In genomic region chr2:44222176-44222753, GRCm38 (mm10) we compare ENCODE assay signal across 12 mouse cellular contexts.
A peak's percentile ranks its signal among the peaks of the same experiment; 100 is the strongest.
DNase-seq lines count a peak whose midpoint lies in the region; TF ChIP-seq lines count a peak whose summit lies in the region.
"Had no signal": no experiment of that assay in that cellular context is flagged by ENCODE, and none has a peak within 500 bp of the region (broad histone marks: within the 10 kb centered on the region; RNA-seq: fewer than 3 reads in every experiment).

No protein-coding gene starts in this region.

- H3K4me3 ChIP-seq in lung, adult 2 months (replicated peaks; ENCODE audit: extremely low read depth, low read depth, low read length), result no peak overlapping the region
- H3K4me3 ChIP-seq: midbrain, embryonic 10.5 days had no signal

- no peaks in the 10 kb centered on the region; the same call in 1 of the 2 replicates for H3K4me1 ChIP-seq in lung, adult 2 months (ENCODE audit: control insufficient read depth, insufficient read depth, low read length)

- intact Hi-C loops in gastrocnemius, postnatal 36 days (cut with DNase I), result no loop called here

- no peak for TF ChIP-seq POLR2A in lung, adult 2 months (IDR thresholded peaks at IDR 0.05; ENCODE audit: borderline replicate concordance, extremely low read depth, low read depth, low read length)

- WGBS in lung, adult 2 months, result 30% methylated on average over 6 of the region's 6 CpGs

- peak; percentile 1 for DNase-seq in gastrocnemius, adult 18-20 months (ENCODE audit: low spot score)
- no peak for DNase-seq in gastrocnemius, postnatal 10 days
- DNase-seq in lung, postnatal 25 days (ENCODE audit: low spot score), result peak; percentile 9
- no peak for DNase-seq in lung, adult 2 months
- peak; percentile 17 for DNase-seq in embryo, embryonic 9.5 days (ENCODE audit: extremely low spot score)
- peak; percentile 73 for DNase-seq in mesoderm, embryonic 11.5 days (ENCODE audit: low read depth, low spot score)
- DNase-seq in left cerebral cortex, adult 18-20 months (ENCODE audit: low spot score in 2 of 2), result no peak
- DNase-seq in gastrocnemius, postnatal 36 days, result no peak
- DNase-seq: B cell, adult 2 months; cerebellum, postnatal 36 days; gastrocnemius, postnatal 14 days had no signal

- TF ChIP-seq CTCF in lung, adult 2 months (IDR thresholded peaks at IDR 0.05; ENCODE audit: insufficient read depth, low read length), result no peak

Comparison
In these comparisons a context has a peak if more than half of its experiments do, and no peak if none do; other contexts are left out.
1. DNase-seq: peak in gastrocnemius, adult 18-20 months (single experiment), lung, postnatal 25 days (single experiment), embryo, embryonic 9.5 days (single experiment) and mesoderm, embryonic 11.5 days (single experiment); none in gastrocnemius, postnatal 10 days (single experiment), lung, adult 2 months (single experiment), left cerebral cortex, adult 18-20 months (0 of 2) and gastrocnemius, postnatal 36 days (0 of 2).